Mouse (Mus musculus) right cerebral cortex, adult 2 months (tissue): ENCODE results near the gene Mfsd6.

Experiments
- DNase-seq, 2 experiments: peaks; one replicate each; pipeline ENCODE4 v3.0.0; 2021 to 2022; ENCODE audit warnings: low spot score in 2 of 2

Gene Mfsd6

GRCm38 (mm10) chr1:52727056-52727900 is at the start of gene Mfsd6:
Gene Mfsd6 (minus strand): TSS chr1:52727462.
- DNase-seq = peak; percentile 44 to 47

GRCm38 (mm10) chr1:52765176-52766111 is 38.2 kb upstream of the Mfsd6 start:
- DNase-seq = no peak

GRCm38 (mm10) chr1:52763894-52764809 is 36.9 kb upstream of the Mfsd6 start:
- DNase-seq = no peak

- no peak for DNase-seq
These were observed 30.9 kb upstream of the Mfsd6 start for GRCm38 (mm10) chr1:52758174-52758573.

- DNase-seq = no peak
These were observed 27.1 kb upstream of the Mfsd6 start for GRCm38 (mm10) chr1:52754331-52754730.

GRCm38 (mm10) chr1:52753828-52754227 is 26.6 kb upstream of the Mfsd6 start:
- DNase-seq = no peak

GRCm38 (mm10) chr1:52752706-52753105 is 25.4 kb upstream of the Mfsd6 start:
- peak in 1 of 2 experiments; percentile 25 for DNase-seq

- DNase-seq = no peak
These were observed 24.4 kb upstream of the Mfsd6 start for GRCm38 (mm10) chr1:52751634-52752033.

- no peak for DNase-seq
These were observed 22.7 kb upstream of the Mfsd6 start for GRCm38 (mm10) chr1:52749978-52750377.

GRCm38 (mm10) chr1:52748260-52748659 is 21.0 kb upstream of the Mfsd6 start:
- peak; percentile 68 to 82 for DNase-seq

- DNase-seq = no peak
These were observed 15.3 kb upstream of the Mfsd6 start for GRCm38 (mm10) chr1:52742567-52742966.

- no peak for DNase-seq
These were observed 6.9 kb upstream of the Mfsd6 start for GRCm38 (mm10) chr1:52734208-52734607.

- DNase-seq = no peak
These were observed 3.0 kb upstream of the Mfsd6 start for GRCm38 (mm10) chr1:52730258-52730657.

- no peak for DNase-seq
These were observed 1.7 kb upstream of the Mfsd6 start for GRCm38 (mm10) chr1:52728857-52729489.

GRCm38 (mm10) chr1:52726371-52727055 is 749 bp downstream of the Mfsd6 start:
- DNase-seq = peak; percentile 51 to 56

- DNase-seq = peak; percentile 35 to 41
These were observed 4.7 kb downstream of the Mfsd6 start for GRCm38 (mm10) chr1:52722586-52722985.

GRCm38 (mm10) chr1:52719096-52719495 is 8.2 kb downstream of the Mfsd6 start:
- no peak for DNase-seq

GRCm38 (mm10) chr1:52718068-52718748 is 9.1 kb downstream of the Mfsd6 start:
- DNase-seq = no peak

GRCm38 (mm10) chr1:52714451-52714850 is 12.8 kb downstream of the Mfsd6 start:
- DNase-seq = no peak

GRCm38 (mm10) chr1:52714021-52714420 is 13.2 kb downstream of the Mfsd6 start:
- DNase-seq = no peak
